Mouse (Mus musculus): ENCODE measurements around the gene Echdc3. TPM values are rescaled to one million over a fixed set of nuclear protein-coding genes. Genes with fewer than 3 reads are reported as not detected.

The Echdc3 gene
- total RNA-seq (2021), result 1 to 10 TPM in 1 of 2 experiments, under 1 TPM in 1; 0.76 to 1.1 TPM

DNA sequence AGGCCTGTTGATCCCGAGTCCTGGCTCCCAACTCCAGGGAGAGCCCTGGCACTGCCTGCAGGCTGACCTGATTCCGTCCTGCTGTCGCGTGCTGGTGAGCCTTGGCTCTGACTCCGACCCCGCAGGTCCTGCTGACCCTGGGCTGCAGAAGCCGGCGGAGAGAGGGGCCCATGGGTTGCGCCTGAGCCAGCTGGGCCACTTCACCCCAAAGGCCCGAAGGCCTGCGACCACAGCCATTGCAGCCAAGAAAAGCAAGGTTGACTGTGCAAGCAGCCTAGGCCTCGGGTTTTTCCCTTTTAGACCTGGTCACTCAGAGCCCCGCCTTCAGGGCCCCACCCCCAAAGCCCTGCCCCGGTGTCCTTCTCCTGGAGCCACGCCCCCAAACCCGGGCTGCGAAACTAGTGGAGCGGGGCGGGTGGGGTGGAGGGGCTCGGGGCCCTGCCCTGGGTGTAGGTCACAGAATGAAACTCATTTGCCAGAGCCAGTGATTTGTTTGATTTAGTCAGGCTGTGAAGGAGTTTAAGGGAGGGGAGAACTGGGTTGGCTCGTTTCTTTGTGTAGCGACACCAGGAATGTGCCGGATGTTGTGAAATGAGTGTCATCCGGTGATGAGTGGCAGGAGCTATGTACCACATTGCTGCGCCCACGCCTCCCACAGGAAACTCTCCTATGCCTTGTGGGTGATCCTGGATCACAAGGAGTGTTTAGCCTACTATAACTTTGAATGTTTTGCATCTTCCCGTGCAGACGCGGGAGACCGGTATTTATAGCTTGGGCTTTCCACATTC lies at the start of gene Echdc3:
TSS of gene Echdc3 (minus strand) at position 310 of the 788 bp plus-strand sequence.
- DNase-seq (ENCODE audit: low spot score in 2 of 2), result peak; percentile 65 to 78
- intact Hi-C loops (cut with DNase I), result no loop called here

DNA sequence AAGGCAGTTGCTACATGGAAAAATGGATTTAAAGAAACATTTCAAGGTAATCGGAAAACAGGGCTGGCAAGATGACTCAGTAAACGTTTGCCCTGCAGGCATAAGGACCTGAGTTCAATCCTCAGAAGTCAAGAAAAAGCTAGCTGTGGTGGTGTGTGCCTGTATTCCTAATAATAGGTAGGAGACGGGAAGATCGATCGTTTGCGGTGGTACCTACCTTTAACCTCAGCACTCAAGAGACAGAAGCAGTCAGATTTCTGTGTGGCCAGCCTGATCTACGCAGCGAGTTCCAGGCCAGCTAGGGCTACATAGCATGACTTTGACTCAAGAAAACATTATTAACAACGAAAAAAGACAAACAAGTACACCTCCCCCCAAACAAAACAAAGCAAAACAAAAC lies 48.9 kb upstream of the Echdc3 start:
- intact Hi-C loops (cut with DNase I), result no loop called here
- DNase-seq (ENCODE audit: low spot score in 2 of 2), result no peak

DNA sequence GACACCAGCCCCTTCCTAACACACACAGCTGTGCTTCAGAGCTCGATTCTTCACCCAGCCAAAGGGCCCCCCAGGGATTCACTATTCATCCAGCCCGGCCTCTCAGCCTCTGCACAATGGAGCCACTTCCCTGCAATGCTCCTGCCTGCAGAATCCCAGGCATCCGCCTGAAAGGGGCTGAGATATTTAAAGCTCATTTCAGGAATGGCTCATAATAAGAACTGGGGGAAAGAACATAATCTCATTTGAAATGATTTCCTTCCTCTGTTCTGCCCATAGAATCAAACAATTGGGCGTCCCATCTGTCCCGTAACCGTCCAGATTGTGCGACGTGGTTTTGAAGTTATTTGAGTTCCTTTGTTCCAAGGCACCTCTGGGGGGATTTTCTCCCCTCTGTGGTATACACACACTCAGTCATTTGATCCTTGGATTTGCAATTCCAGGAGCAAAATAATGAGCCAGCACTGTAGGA lies 48.4 kb upstream of the Echdc3 start:
- intact Hi-C loops (cut with DNase I), result no loop called here
- DNase-seq (ENCODE audit: low spot score in 2 of 2), result no peak

DNA sequence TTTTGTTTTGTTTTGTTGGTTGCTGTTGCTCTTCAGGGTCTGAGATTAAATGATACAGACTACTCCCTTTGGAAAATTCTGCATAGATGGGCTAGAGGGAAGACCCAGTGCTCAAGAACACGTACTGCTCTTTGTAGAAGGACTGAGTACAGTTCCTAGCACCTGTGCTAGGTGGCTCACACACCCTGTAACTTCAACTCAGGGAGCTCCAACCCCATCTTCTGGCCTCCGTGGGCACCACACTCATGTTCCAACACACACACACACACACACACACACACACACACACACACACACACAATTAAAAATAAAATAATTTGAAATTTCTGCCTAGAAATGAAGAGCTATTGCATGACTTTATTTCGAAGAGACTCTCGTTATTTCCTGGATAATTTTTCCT lies 47.8 kb upstream of the Echdc3 start:
- no peak for DNase-seq (ENCODE audit: low spot score in 2 of 2)
- intact Hi-C loops (cut with DNase I), result no loop called here

DNA sequence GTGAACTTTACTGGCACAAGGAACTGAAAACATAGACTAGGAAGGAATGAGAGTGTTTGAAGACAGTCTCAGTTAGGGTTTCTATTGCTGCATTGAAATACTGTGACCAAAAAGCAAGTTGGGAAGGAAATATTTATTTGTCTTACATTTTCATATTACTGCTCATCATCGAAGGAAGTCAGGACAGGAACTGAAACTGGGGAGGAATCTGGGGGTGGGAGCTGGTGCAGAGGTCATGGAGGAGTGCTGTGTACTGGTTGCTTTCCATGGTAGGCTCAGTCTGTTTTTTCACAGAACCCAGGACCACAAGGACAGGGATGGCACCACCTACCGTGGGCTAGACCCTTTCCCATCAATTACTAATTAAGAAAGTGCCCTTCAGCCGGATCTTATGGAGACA lies 46.3 kb upstream of the Echdc3 start:
- intact Hi-C loops (cut with DNase I), result no loop called here

DNA sequence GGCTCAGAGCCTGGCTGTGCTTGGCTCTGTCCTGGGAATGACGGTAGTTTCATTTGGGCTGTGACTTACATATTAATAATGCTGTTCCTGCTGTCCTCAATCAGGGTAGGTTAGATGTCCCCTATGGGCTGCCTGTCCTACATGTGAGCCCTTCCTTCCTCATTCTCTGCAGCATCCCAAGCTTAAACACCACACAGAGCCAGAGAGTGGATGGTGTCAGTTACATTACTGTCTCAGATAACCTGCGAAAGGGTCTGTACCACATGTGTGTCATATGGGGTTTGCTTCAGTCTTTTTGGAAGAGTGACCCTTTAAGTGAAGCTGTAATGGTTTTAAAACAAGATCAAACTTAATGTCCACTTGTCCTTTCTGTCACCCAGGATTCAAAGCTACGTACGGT lies 45.2 kb upstream of the Echdc3 start:
- DNase-seq (ENCODE audit: low spot score in 2 of 2), result no peak
- intact Hi-C loops (cut with DNase I), result no loop called here

More for the DNA sequence above, 46.3 kb upstream of the Echdc3 start:
- DNase-seq (ENCODE audit: low spot score in 2 of 2), result no peak

DNA sequence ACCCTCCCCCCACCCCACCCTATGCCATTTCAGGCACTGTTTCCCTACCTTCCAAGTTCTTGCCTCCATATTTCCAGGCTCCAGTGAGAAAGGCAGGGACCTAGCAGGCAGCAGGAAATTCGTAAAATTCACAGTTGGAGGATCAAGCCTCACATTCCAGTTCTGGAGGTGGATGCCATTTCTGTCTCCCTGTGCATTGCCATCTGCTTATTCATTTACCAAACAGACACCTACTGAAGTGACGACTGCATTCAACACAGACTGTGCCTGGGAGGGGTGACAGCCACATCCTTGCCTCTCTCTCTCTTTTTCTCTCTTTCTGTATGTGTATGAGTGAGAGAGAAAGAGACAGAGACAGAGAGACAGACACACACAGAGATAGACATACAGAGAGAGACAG lies 44.3 kb upstream of the Echdc3 start:
- DNase-seq (ENCODE audit: low spot score in 2 of 2), result peak; percentile 69 to 96
- intact Hi-C loops (cut with DNase I), result loop anchor here (2.0 kb wide), 2 partner anchors 30 to 66 kb away; partner anchors contain the start of gene Usp6nl

DNA sequence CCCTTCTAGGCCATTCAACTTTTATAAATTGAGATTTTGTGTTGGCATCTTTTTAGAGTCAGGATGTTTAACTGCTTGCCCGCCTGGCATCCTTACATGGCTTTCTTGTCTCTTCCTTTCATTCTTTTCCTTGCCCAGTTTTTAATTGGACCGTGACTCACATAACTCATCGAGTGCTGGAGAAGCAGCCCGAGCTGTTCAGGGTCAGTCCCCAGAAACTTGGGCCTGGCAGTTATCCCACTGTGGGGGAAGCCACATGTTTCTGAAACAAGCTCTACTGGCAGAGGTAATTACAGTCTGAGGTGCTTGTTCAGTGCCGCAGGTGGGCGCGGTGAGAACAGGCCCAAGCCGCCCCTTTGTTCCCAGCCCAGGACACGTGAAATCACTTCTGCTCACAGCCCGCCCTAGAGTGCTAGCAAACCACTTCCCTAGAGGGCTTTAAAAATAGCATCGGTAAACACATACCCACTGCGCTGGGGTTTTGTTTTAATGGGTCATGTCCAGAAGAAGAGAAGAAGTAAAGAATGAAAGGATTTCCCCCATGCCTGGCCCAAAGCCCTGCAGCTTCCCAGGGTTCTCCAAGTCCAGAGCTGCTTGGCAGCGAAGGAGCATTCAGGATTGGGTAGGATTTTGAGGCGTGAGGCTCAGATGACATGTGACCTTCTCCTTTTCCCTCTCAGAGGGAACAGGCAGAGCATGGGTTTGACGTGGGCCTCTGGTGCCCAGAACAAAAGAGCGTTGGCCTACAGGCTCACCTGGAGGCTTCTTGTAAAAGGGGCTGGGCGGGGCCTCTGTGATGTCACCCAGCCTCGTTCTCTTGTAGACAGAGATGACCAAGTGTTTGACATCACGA lies 43.4 kb upstream of the Echdc3 start:
- intact Hi-C loops (cut with DNase I), result loop anchor here (2.0 kb wide), 2 partner anchors 29 to 67 kb away; partner anchors contain the start of gene Usp6nl

DNA sequence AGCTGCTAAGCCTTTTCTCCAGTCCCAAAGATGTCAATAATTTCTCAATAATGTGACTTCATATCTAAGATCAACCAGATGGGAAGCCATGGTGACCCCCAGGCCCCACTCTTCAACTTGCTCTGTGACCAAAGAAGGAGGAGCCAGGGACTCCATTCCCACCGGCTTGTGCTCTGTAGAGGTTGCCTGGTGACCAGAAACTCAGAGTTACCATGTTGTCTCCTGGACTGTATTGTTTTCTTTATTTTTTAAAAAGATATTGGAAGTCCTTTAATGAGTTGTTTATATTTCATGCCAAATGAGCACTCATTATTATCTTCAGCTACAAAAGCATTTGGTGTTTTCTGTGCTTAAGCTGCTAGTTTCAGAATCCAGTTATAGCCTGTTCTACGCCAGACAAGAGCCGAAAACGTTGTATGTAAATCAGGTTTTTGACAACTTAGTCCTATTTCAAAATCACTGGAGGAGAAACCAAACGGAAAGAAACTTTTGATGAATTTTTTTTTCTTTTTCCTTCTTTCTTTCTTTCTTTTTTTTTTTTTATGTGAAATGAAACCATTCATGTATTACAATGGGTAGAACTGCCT lies 42.7 kb upstream of the Echdc3 start:
- intact Hi-C loops (cut with DNase I), result no loop called here
- no peak for DNase-seq (ENCODE audit: low spot score in 2 of 2)

More for the DNA sequence above, 43.4 kb upstream of the Echdc3 start:
- DNase-seq (ENCODE audit: low spot score in 2 of 2), result peak; percentile 41 to 69

DNA sequence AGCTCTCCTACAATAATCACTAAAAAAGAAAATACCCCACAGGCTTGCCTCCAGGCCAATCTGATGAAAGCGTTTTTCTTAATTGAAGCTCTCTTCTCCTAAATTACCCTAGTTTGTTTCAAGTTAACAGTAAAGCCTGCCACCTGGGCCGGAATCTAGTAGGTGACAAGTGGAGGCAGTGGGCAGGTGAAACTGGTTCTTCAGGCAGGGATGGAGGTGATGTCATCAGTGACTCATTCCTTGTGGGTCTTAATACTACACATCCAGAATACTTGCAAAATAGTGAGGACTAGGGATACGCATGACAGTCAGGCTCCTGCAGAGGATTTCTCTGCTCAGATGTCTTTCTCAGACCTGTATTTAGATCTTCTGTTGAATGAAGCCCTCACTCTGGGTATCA lies 39.7 kb upstream of the Echdc3 start:
- peak in 1 of 2 experiments; percentile 14 for DNase-seq (ENCODE audit: low spot score in 2 of 2)
- intact Hi-C loops (cut with DNase I), result no loop called here

DNA sequence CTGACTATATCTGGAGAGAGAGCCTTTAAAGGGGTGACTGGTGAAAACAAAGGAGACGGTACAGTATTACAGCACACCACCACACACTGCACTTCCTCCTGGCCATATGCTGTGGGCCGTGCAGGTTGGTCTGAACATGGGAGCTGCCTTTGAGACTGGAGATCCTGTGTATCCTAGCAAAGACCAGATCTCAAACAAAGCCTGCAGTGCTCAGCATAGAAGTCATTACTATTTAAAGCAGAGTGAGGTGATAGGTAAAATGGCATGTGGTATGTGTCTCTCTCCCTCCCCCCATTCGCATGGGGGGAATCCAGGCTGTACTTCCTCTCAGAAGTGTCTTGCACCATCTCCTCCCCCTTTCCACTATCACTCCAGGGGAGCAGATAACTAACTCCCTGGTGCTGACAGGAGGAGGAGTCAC lies 38.3 kb upstream of the Echdc3 start:
- intact Hi-C loops (cut with DNase I), result no loop called here
- no peak for DNase-seq (ENCODE audit: low spot score in 2 of 2)

DNA sequence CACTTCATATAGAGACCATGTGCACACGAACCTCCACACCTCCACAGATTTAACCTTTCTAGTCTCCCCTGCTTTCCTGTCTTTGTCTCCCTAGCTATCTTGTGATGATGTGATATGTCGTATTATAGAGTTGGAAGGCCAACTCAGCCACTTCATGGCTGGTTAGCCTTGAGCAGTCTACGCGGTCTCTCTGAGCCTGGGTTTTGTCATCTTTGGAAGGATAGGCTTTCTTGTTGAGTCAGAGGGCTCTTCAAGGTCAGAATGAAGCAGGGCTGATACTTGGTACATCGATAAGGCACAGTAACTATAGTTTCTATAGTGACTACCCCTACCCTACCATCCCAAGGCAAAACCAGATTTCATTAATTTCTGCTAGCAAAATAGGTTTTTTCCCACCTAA lies 28.6 kb upstream of the Echdc3 start:
- intact Hi-C loops (cut with DNase I), result no loop called here

DNA sequence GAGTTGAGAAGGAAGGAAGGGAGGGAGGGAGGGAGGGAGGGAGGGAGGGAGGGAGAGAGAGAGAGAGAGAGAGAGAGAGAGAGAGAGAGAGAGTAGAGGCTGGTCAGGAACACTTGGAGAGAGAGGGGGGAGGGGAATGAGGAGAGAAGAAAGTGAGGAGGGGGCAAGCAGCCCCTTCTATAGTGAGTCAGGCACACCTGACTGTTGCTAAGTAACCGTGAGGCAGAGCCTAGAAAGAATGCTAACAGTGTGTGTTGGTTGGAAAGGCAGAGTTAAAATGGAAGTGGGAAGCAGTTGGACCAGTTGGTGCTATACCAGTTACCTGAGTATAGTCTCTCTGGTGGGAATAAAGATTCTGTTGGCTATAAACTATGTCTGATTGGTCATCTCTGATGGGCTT lies 27.2 kb upstream of the Echdc3 start:
- no peak for DNase-seq (ENCODE audit: low spot score in 2 of 2)
- intact Hi-C loops (cut with DNase I), result no loop called here

More for the DNA sequence above, 28.6 kb upstream of the Echdc3 start:
- no peak for DNase-seq (ENCODE audit: low spot score in 2 of 2)

DNA sequence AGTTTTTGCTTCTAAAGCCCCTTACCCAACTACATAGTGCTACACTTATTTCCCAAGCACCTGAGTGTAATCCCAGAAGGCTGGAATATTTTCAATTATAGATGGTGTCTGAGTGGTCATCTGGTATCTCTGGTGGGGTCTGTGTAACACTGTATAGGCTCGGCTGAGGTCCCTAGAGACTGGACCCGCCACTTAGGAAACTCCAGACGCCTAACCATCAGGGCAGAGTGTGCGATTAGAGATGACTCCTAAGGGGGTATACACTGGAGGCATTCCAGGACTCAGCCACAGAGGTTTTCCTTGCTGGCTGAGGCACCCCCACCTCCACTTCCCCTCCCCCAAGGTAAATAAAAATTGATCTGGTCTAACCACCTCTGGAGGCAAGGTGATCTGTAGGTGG lies 26.5 kb upstream of the Echdc3 start:
- DNase-seq (ENCODE audit: low spot score in 2 of 2), result no peak
- intact Hi-C loops (cut with DNase I), result no loop called here

DNA sequence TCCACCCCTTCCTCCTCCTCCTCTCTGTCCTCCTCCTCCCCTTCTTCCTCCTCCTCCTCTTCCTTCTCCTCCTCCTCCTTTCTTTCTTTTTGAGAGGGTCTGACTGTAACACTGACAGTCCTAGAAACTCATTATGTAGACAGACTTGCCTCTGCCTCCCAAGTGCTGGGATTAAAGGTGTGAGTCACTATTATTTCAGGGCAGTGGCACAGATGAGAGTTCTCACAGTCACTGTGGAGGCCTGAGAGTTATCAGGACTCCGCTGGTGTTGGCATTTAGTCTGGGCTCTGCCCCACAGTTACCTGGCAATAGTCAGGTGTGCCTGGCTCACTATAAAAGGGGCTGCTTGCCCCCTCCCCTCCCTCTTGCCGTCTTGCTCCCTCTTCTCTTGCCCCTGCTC lies 25.8 kb upstream of the Echdc3 start:
- intact Hi-C loops (cut with DNase I), result no loop called here
- DNase-seq (ENCODE audit: low spot score in 2 of 2), result no peak

DNA sequence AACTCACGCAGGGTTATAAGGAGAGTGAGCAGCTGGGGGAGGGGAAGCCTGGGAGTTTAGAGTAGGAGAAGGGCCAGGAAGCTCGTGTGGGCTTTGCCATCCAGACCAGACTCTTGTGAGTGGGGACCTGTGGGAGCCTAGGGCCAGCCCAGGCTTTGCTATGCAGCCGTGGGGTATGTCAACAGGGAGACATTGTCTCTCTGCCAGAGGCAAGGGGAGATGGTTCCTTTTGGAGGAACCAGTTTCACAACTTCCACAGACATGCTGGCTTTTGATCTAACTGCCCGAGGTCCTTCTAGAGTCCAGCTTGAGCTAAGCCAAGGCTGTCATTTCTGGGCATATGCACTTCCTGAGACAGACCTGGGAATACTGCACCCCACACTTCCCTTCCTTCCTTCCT lies 25.4 kb upstream of the Echdc3 start:
- intact Hi-C loops (cut with DNase I), result no loop called here
- DNase-seq (ENCODE audit: low spot score in 2 of 2), result no peak

DNA sequence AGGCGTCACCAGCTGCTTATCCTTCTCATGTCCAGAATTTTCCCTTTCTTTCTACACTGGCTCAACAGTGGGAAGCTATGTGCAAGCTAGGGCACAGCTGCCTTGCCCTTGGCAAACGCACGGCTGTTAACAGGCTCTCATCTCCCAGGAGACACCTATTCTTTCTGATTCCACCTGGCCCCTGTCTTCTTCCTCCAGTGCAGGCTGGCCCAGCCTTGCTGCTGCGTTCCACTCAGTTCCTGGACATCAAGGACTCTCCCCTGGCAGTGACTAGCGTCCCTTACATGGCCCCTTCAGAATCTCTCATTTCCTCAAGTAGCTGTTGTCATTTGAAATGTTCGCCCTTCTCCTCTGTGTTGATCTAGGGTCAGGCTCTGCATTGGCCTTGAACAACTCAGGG lies 20.5 kb upstream of the Echdc3 start:
- intact Hi-C loops (cut with DNase I), result no loop called here
- no peak for DNase-seq (ENCODE audit: low spot score in 2 of 2)

DNA sequence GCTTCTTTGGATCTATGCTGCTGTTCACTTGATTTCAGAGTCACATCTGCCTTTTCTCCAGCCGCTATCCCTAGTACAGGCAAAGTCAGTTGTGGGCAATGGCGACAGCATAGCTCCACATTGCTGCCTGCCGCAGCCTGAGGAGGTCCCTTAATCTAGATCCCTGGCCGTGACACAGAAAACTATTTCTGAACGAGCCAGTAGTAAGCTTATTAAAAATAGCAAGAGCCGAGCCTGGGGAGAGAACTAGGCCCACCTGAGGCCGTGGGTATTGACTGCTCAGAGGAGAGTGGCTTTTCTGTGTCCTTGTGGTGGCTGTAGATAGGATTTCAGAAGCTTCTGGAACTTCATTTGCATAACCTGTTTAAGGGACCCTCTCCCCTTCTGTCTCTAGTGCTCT lies 19.9 kb upstream of the Echdc3 start:
- intact Hi-C loops (cut with DNase I), result no loop called here

DNA sequence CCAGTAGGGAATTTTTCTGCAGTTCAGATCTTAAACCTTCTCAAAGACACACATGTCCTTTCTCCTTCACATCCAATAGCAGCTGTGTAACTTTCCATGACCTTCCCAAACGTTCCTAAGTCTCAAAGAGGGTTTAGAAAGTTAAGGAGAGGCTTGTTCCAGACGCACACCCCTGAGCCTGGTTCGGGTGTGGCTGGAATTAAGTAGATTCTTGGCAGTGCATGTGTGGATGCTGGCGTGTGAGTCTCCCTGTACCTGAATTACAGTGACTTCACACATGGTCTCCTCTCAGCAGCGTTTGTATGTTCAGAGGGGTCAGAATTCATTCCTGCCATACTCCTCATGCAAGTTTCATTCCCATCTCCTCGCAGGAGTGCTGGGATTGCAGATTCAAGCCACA lies 18.0 kb upstream of the Echdc3 start:
- intact Hi-C loops (cut with DNase I), result no loop called here

More for the DNA sequence above, 19.9 kb upstream of the Echdc3 start:
- DNase-seq (ENCODE audit: low spot score in 2 of 2), result no peak

More for the DNA sequence above, 18.0 kb upstream of the Echdc3 start:
- DNase-seq (ENCODE audit: low spot score in 2 of 2), result no peak
